Mouse (Mus musculus) monocyte, adult 2 months (primary cell): ENCODE data around the gene Elmsan1.

Experiments
- DNase-seq, 2 experiments: peaks; one replicate each; pipeline ENCODE4 v3.0.0; 2022; ENCODE audit warnings: low spot score in 2 of 2, low read depth in 1 of 2

The Elmsan1 gene

GRCm38 (mm10) chr12:84215758-84216440, 2.8 kb downstream of the Elmsan1 start:
- DNase-seq: no peak

- DNase-seq: no peak
These were observed 4.0 kb downstream of the Elmsan1 start for GRCm38 (mm10) chr12:84214495-84215175.

GRCm38 (mm10) chr12:84212297-84212696, 6.4 kb downstream of the Elmsan1 start:
- no peak for DNase-seq

GRCm38 (mm10) chr12:84211021-84211538, 7.6 kb downstream of the Elmsan1 start:
- no peak for DNase-seq

GRCm38 (mm10) chr12:84210288-84210687, 8.4 kb downstream of the Elmsan1 start:
- DNase-seq: no peak

- DNase-seq: no peak
These were observed 9.6 kb downstream of the Elmsan1 start for GRCm38 (mm10) chr12:84209093-84209492.

GRCm38 (mm10) chr12:84207209-84207817, 11.4 kb downstream of the Elmsan1 start:
- DNase-seq: no peak

- DNase-seq: no peak
These were observed 12.2 kb downstream of the Elmsan1 start for GRCm38 (mm10) chr12:84206525-84206924.

GRCm38 (mm10) chr12:84205659-84206185, 13.0 kb downstream of the Elmsan1 start:
- no peak for DNase-seq

- DNase-seq: no peak
These were observed 14.0 kb downstream of the Elmsan1 start for GRCm38 (mm10) chr12:84204662-84205061.

- no peak for DNase-seq
These were observed 14.9 kb downstream of the Elmsan1 start for GRCm38 (mm10) chr12:84203778-84204216.

- DNase-seq: no peak
These were observed 15.4 kb downstream of the Elmsan1 start for GRCm38 (mm10) chr12:84203170-84203777.

GRCm38 (mm10) chr12:84202561-84202960, 16.1 kb downstream of the Elmsan1 start:
- DNase-seq: no peak

- DNase-seq: no peak
These were observed 16.8 kb downstream of the Elmsan1 start for GRCm38 (mm10) chr12:84201686-84202484.

- DNase-seq: no peak
These were observed 17.5 kb downstream of the Elmsan1 start for GRCm38 (mm10) chr12:84201222-84201621.

GRCm38 (mm10) chr12:84198880-84199279, 19.8 kb downstream of the Elmsan1 start:
- no peak for DNase-seq

- no peak for DNase-seq
These were observed 20.5 kb downstream of the Elmsan1 start for GRCm38 (mm10) chr12:84198076-84198679.

- DNase-seq: no peak
These were observed 23.5 kb downstream of the Elmsan1 start for GRCm38 (mm10) chr12:84195195-84195594.

GRCm38 (mm10) chr12:84194400-84195109, 24.1 kb downstream of the Elmsan1 start:
- DNase-seq: no peak
